Mouse (Mus musculus): ENCODE results near the gene Pigl. TPM values are rescaled to one million over a fixed set of nuclear protein-coding genes. Genes with fewer than 3 reads are reported as not detected.

Pigl gene
- total RNA-seq, 2 experiments from 2014 or later, result 2.0 to 9.2 TPM

DNA sequence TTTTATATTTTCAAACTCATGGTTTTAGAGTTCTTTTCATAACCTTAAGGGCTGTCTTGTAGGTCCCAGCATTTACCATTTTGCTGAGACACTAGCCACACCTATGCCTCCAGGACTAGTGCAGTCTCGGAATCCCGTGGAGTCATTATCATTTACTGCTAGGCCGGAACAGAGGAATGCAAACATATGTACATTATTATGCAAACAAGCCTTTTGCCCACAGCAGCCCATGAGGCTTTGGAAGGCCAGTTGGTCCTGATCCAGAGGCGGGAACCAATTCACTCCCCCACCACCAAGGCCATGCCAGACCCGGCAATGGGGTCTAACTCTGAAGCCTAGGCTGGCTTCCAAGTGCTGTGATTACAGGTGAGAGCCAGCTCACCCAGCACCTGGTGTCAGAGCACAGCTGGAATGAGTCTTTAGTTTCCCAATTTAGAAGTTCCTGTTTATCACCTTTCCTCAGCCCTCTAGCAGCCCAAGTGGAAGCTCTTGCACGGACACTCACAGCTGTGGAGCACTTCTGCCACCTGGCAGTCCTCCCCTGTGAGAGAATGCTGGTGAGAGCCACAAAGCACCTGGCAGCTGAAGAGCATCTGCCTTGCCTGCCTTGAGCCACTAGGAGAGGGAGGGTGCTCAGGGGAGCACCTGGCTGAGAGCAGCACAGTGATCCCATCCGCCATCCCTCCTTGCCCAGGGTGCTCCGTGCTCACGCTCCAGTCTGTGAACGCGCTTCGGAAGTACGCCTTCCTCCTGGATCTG lies 53.4 kb downstream of the Pigl start:
- no peak for ATAC-seq (replicated peaks; ENCODE audit: poor library complexity)

DNA sequence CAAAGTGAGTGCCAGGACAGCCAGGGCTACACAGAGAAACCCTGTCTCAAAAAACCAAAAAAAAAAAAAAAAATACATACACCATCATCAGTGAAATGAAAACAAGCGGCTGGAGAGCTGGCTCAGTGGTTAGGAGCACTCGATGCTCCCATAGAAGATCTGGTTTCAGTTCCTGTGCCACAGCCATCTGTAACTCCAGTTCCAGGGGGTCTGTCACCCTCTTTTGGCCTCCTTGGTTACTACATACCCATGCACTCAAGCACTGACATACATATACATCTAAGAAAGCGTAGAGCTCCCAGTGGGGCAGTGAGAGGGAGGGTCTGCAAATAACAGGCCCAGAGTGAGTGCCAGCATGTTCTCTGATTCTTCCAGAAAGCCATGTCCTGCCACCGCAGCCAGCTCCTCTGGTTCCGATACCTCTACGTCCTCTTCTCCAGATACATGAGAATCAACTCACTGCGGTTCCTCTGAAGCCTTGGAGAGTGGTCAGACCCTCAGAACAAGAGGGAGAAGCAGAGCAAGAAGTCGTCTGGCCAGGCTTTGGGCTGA lies 54.3 kb downstream of the Pigl start:
- ATAC-seq (replicated peaks; ENCODE audit: poor library complexity), result peak; percentile 83

DNA sequence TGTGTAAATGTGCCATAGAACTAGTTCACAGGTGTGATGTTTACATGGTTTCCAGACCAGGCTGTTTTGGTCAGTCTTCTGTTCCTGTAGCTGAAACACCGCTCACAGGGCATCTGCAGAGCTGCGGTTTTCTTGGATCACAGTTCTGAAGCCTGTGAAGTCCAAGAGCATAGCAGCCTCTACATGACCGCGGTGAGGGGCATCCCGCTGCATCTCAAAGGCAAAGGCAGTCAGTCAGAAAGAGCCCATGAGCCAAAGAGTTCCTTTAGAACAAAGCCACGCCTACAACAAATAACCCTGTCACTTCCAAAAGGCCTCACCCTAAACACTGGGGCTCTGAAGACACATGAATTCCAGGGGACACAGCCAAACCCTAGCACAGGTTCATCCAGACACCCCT lies 55.1 kb downstream of the Pigl start:
- ATAC-seq (replicated peaks; ENCODE audit: poor library complexity), result no peak

- no peak for ATAC-seq (replicated peaks; ENCODE audit: poor library complexity)
Observed at GRCm38 (mm10) chr11:62518991-62519390, 60.7 kb downstream of the Pigl start.

- ATAC-seq (replicated peaks; ENCODE audit: poor library complexity), result no peak
Observed at GRCm38 (mm10) chr11:62522283-62522682, 64.0 kb downstream of the Pigl start.

DNA sequence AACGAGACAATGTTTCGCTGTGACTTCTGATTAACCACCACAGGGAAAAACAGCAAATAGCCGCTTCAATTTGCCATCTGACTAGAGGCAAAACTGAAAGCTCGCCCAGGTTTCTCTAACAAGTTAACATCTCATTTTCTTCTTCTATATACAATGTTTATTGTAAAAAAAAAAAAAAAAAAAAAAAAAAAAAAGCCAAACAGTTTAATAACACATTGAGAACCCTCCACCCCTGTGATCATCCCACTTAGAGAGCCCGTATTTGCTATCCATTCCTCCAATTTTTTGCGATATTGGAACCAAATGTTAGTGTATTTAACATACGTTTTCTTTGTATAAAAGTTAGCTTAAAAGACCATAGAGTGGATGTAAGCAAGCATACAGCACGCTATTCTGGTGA lies 78.8 kb downstream of the Pigl start:
- ATAC-seq (replicated peaks; ENCODE audit: poor library complexity), result no peak

DNA sequence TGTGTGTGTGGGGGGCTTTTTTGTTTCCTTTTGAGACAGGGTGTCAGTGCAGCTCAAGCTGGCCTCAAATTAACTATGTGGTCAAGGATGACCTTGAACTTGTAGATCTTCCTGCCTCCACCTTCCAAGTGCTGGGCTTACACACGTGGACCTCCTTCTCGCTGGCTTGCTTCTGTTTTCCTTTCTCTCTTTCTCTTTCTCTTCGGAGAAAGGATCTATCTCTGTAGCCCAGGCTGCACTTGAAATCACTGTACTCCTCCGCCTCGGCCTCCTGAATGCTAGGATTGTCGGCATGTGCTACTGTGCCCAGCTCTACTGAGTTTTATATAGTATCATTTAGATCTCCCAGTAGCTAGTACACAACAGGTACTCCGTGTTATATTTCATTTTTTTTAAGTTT lies 79.3 kb downstream of the Pigl start:
- peak; percentile 9; the same call in 1 of the 2 replicates for ATAC-seq (replicated peaks; ENCODE audit: poor library complexity)

DNA sequence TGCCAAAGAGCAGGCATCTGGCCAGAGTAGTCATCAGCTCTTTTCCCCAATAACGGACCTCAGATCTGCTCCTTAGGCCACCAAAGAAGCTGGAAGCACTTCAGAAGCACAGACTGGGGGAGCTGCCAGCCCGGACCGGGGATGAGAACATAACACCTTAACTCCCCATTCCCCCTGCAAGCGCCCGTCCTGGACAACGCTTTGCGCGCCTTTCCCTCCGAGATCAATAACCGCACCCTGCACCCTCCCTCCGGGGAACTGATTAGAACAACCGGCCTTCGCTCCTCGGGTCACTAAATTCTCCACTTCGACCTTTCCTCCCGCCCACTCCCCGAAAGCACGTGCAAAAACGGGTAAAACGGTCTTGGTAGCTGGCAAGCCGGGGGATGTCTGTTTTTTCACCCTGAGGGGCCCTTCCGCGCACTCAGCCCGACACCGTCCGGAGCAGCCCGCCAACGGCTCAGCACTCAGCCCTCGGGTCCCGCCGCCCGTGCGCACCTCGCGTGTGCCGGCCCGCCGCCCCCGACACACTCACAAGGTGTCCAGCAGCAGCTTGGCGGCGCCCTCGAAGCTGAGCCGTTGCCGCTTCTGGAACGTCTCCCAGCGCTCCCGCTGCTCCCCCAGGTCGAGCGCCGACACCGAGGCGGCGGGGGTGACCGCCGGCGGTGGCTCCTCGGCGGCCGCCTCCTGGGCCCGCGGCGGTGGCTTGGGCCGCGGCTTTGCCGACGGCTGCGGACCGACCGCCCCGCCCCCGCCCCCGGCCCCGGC lies 80.2 kb downstream of the Pigl start:
- ATAC-seq (replicated peaks; ENCODE audit: poor library complexity), result peak; percentile 64

DNA sequence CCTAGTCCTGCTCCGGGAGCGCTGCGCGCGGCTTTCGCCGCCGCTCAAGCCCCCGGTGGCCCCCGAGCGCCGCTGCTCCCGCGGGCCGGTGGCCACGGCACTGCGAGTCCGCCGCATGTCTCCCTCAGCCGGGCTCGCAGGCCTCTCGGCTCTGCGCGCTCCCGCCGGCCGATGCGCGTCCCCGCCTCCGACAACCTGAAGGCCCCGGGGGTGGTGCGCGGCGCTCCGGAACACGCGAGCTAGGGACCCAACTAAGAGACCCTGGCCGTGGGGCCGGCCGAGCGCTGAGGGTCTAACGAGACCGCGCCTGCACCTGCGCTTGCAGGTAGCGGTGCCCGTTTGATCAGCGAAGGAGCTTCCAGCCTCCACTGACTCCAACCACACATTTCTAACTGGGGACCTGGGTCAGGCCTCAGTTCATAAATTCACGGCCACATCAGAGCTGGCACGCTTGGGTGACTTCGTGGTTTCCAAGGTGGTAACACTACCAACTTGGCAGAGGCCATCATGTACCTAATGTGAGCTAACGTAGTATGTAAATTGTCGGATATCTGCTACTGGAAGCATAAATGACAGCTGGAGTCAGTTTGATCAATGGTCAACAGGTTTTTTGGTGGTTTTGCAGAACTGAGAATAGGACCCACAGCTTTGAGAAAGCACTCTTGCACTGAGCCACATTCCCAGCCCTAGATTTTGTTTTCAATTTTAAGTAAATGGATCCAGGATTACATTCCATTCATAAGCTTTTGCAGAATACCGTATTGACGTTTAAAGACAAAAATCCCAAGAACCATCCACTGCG lies 81.0 kb downstream of the Pigl start, which contains the start of gene Cenpv:
Cenpv (minus strand) TSS at position 173 of the 802 bp plus-strand sequence.
- peak; percentile 73 for ATAC-seq (replicated peaks; ENCODE audit: poor library complexity)

DNA sequence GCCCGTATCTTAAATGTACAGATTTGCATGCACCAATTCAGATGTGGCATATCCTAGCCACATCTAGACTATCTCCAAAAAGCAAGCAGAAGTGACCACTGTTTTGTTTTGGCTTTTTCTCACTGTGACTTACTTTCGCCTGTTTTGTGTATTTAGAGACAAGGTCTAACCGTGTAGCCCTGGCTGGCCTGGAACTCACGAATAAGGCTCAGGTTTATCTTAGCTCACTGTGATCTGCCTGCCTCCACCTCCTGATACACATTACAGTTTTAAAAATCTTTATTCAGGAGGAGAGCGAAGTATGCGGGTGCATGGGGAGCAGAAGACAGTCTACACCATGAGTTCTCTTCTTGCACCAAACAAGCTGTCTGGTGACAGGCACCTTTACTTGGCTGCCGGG lies 81.9 kb downstream of the Pigl start:
- ATAC-seq (replicated peaks; ENCODE audit: poor library complexity), result no peak

GRCm38 (mm10) chr11:62540969-62541368 lies 82.7 kb downstream of the Pigl start:
- no peak for ATAC-seq (replicated peaks; ENCODE audit: poor library complexity)

DNA sequence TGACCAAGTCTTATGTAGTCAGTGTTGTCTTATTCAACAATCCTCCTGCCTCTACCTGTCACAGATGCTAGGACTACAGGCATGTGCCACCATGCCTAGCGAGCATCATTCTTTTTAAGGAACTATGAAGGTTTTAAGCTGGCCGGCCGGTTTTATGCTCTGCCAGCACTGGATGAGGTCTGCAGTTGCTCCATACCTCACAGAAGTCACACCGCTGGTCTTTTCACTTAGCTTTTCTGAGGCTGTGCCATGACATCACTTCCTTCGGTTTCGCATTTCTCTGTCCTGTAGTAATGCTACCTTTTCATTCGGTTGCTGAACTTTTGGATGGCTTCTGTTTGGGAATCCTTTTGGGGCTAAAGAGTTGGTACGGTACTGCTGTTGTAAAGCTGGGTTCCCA lies 83.3 kb downstream of the Pigl start:
- peak; percentile 33; the same call in 1 of the 2 replicates for ATAC-seq (replicated peaks; ENCODE audit: poor library complexity)

DNA sequence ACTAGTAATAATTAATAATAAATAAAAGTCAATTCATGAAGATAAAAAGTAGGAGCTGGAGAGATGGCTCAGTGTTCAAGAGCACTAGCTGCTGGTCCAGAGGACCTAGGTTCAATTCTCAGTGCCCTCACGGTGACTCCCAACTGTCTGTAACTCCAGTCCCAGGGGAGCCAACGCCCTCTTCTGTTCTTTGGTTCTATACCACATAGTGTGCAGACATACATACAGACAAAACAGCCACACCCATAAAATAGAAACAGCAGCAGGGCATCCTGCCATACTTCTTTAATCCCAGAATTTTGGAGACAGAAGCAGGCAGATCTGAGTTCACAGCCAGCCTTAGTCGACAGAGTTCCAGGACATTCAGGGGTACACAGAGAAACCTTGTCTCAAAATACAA lies 85.7 kb downstream of the Pigl start:
- ATAC-seq (replicated peaks; ENCODE audit: poor library complexity), result no peak

GRCm38 (mm10) chr11:62549782-62550181 lies 91.5 kb downstream of the Pigl start:
- ATAC-seq (replicated peaks; ENCODE audit: poor library complexity), result peak; percentile 27; the same call in 1 of the 2 replicates

- ATAC-seq (replicated peaks; ENCODE audit: poor library complexity), result peak; percentile 35
Observed at GRCm38 (mm10) chr11:62550227-62550685, 92.0 kb downstream of the Pigl start.

GRCm38 (mm10) chr11:62550727-62551225 lies 92.5 kb downstream of the Pigl start, which contains the start of gene Ubb:
Ubb (plus strand) TSS chr11:62551171.
- ATAC-seq (replicated peaks; ENCODE audit: poor library complexity), result peak; percentile 75

DNA sequence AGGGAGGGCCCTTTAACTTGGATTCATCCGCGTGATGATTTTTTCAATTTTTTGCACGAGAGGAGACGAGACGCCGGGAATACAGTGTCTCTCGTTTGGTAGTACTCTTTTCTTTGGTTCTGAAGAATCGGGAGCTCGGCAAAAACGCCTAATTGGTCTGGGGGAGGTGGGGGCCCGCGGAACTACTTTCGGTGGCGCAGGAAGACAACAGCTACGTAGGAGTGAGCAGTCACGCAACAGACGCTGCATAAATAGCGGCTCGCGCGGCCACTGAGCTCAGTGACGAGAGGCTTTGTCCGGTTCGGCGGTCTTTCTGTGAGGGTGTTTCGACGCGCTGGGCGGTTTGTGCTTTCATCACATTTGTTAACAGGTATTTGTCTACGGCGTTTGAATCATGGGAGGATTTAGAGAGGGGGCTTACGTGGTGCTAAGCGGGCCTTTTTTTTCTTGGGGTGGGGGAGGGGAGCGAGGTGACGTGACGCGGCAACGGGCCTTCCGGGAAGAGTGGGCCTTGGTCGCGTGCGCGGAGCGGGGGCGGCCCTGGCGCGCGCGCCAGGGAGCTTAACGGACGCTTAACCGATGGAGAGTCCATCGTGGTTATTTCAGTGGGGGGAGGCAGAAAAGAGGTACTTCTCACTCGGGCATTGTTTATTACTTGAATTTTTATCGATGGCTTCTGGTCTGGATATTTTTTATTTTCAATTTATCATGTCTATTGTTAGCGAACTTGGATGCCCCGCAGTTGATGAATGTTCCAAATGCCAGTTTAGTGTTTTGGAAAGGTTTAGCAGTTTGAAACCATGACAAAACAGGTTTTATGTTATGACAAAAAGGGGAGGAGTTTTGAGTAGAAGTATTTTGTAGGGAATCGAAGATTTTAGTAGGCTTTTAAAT lies 93.2 kb downstream of the Pigl start:
- peak; percentile 64 for ATAC-seq (replicated peaks; ENCODE audit: poor library complexity)

DNA sequence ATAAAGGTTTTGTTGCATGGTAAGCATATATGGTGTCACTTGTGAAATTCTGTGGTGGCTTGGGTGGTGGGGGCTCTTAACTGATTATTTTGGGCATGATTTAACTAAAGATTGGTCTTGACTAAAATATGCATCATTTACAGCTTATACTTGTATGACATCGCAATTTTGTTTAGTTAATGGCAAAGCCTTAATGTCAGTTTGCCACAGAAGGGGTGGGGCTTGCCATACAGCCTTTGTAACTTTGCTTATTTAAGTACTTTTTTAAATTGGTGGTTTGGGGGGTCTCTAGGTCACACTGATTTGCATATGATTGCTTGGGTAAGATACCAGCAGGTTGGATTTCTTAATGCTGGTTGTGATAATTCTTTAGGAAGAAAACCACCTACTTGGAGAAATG lies 94.9 kb downstream of the Pigl start:
- no peak for ATAC-seq (replicated peaks; ENCODE audit: poor library complexity)

DNA sequence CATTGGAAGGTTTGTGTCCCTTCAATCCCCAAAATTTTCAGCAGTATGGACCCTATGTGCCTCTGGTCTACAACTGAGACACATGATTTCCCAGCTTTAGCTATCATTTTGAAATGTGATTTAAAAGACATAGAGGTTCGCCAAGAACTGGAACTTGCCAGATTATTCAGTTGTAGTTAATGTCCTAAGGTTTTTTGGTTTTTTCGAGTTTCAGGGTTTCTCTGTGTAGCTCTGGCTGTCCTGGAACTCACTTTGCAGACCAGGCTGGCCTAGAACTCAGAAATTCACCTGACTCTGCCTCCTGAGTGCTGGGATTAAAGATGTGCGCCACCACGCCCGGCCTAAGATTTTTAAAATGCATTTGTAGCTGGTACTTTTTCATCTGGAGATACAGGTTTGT lies 95.4 kb downstream of the Pigl start:
- ATAC-seq (replicated peaks; ENCODE audit: poor library complexity), result no peak
